Mouse (Mus musculus) liver, adult (tissue): ENCODE data around the gene Cp.

Source experiments
- GATA4 ChIP-seq: IDR thresholded peaks from 2 replicates; pipeline ENCODE4 v1.6.1; 2014; ENCODE audit warnings: mild to moderate bottlenecking, low read length; ENCODE audit not compliant: insufficient replicate concordance

Gene Cp

GRCm38 (mm10) chr3:19956885-19957284 is at the start of gene Cp:
TSS of gene Cp (plus strand) at chr3:19957054.
- 0 out of 2 replicates have a peak, but pooled peaks have one; percentile 10 for TF ChIP-seq GATA4

DNA sequence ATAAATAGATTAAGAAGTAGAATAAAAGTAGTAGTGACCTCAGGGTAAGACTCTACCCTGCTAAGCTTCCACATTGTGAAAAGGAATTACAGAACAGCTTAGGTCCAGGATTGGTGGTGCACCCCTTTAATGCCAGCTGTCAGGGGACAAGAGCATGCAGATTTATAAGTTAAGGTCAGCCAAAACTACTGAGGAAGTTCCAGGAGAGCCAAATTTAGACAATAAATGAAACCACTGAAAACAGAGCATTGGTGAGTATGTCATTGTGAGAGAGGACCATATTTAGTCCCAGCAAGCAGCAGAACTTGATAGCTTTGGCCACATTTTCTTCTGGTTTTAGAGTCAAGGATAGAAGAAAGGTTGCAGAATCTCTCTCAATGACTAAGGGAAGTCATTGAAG is 8.3 kb upstream of the Cp start:
- no peak for TF ChIP-seq GATA4

GRCm38 (mm10) chr3:19953425-19953824 is 3.4 kb upstream of the Cp start:
- no peak for TF ChIP-seq GATA4

DNA sequence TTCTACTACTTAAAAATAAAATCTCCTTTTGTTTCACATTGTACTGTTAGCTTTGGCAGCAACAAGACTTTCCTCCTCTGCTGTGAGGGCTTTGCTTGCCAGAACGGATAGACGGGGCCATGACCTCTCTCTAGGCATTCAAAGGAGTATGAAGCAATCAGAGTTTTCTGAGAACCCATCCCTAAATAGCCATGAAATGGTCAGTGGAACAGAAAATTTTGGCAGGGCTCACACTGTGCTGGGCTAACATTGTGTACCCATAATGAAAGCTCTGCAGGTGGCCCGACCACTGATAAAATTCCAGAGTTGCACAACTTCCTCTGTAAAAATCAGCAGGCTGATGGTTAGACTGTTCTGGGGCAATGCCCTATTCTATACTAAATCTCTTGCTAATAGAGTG is 3.0 kb upstream of the Cp start:
- TF ChIP-seq GATA4: peak; percentile 97

- no peak for TF ChIP-seq GATA4
These were observed 1.2 kb downstream of the Cp start for GRCm38 (mm10) chr3:19958031-19958430.

DNA sequence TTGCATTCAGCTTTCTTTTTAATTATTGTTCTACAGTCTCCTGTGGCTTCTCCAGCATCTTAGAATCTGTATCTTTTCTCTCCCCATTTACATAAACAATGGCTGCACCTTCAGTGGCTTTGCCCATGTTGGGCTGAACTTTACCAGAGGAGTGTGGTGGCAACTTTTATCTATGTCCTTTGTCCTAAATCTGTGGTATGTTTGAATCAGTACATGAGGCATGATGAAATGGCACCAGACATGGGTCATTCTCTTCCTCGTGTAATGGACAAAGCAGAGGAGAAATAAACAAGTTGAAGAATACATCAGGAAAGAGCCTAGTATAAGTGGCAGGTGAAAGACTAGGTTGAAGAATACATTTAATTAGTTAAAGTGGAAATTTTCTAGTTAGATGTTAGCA is 2.1 kb downstream of the Cp start:
- TF ChIP-seq GATA4: no peak

GRCm38 (mm10) chr3:19960570-19961114 is 3.8 kb downstream of the Cp start:
- no peak for TF ChIP-seq GATA4

DNA sequence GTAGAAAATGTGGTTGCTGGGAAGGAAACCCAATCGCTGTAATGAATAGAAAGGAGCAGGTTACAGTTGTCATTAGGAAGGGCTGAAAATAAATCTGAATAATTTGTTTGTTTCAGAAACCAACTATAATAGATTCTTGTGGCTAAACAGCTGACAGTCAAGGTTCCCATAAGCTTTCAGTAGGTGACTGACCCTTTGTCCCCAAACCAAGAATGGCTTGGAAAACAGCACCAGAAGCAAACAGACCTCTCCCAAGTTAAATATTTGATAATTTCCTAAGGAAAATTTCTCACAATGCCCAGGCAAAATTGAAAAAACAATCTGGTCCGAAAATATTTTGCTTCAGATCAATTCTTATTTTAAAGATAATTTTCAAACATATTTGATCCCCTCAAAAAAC is 4.5 kb downstream of the Cp start:
- TF ChIP-seq GATA4: no peak

DNA sequence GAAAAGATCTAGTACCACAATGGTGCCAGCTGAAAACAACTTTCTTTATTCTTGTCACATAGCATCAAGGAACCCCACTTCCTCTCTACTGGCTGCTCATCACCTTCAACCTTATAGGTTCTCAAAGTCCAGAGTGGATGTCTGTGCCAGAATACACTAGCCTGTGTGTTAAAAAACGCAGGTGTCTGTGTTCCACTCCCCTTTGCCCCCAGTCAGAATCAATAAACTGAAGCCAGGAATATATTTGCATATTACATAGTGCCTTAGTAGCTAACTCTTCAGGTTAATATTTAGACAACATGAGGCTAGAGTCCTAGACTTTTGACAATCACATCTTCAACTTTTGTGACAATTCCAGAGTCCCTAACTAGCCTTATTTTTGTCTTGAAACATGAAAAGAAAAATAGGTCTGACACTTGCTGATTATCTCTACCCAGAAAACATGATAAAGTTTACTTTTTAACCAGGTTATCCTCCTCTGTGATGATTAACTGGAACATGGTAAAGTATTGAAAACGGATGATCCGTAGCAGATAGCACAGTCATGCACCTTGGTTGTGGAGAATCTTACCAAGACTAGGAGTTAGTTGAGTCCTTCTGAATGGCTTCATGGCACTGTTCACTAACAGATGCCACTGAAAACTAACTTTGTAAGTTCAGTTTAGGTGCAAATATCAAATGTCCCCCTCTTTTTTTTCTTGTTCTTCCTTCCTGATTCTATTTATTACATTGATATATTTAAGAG is 6.1 kb downstream of the Cp start:
- TF ChIP-seq GATA4: no peak

DNA sequence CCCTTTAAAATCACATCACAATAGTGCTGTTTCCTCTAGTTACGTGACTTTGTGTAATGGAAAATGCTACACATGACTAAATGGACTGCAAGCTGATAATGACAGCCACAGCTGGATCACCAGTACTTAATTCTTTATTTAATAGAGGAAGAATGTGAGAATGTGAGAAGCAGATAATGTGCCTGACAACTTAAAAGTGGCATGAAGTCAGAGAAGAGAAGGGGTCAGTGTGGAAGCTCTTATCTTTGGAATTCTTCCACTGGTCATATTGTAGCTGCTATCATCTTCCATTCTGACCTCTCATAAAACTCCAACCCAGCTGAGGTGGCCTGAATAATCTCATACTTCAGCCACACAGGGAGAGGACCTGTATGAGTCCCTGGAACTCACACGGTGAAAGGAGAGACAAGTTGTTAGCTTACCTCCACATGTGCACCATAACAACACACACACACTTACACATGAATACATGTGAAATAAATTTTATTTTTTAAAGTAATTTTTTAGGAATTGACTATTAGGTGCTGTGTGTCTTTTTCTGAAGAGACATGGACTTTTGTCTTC is 7.9 kb downstream of the Cp start:
- no peak for TF ChIP-seq GATA4

DNA sequence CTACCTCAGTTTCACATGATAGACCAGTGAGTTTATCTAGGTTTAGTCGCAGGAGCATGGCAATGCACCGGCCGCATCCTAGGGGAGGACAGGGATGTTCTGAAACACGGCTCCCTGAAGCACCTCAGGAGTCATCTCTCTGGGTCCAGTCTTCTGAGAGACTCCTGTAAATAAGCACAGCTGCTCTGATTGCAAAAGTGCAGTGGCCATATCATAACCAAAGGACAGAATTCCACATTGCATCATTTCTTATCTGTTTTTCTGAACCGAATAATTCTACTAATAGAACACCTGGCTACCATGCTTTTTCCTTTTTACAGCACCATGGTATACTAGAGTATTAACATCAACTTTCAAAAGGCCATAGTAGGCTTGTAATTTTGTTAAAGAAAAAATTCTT is 8.4 kb downstream of the Cp start:
- TF ChIP-seq GATA4: peak; percentile 82; the same call in 1 of the 2 replicates

GRCm38 (mm10) chr3:19966072-19966471 is 9.2 kb downstream of the Cp start:
- TF ChIP-seq GATA4: no peak

- no peak for TF ChIP-seq GATA4
These were observed 21.6 kb downstream of the Cp start for GRCm38 (mm10) chr3:19978474-19978873.

- no peak for TF ChIP-seq GATA4
These were observed 24.3 kb downstream of the Cp start for GRCm38 (mm10) chr3:19981156-19981555.

DNA sequence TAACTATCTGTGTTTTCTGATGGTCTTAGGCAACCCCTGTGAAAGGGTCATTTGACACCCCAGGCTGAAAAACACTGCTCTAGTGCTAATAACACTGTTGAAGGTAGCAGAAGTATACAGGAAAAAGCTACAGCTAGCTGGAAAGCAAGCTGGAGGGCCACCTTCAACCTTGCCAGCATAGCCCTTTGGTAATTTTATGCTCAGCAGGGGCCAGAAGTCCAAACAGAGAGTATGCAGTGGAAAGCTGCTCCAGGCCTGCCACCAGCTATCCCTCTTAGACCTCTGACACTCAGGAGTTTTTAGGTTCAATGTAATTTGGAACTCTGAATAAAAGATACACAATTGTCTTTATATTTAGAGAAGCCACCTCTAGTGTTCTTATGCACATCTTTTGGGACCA is 26.0 kb downstream of the Cp start:
- no peak for TF ChIP-seq GATA4

- TF ChIP-seq GATA4: no peak
These were observed 29.3 kb downstream of the Cp start for GRCm38 (mm10) chr3:19986123-19986522.

DNA sequence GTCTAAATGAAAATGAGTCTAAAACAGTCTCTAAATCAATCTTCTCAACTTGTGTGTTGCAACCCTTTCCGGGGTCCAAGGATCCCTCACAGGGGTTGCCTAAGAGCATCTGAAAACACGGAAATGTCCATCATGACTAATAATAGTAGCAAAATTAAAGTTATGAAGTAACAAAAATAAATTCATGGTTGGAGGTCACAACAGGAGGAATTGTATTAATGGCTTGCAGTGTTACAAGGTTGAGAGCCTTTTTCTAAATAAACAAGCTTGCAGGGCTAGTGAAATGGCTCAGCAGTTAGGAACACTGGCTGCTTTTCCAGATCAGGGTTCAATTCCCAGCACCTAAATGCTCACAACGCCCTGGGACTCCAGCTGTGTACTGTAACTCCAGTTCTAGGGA is 33.2 kb downstream of the Cp start:
- no peak for TF ChIP-seq GATA4

- TF ChIP-seq GATA4: no peak
These were observed 35.5 kb downstream of the Cp start for GRCm38 (mm10) chr3:19992388-19992787.
